Mouse (Mus musculus): ENCODE measurements at regions not wholly inside any gene's neighbourhood (a gene's known extent, or its start where the extent isn't known, plus 50 kb on each side); places are given as distances from the start of the nearest gene placed in this dataset.
"Not testable (repeated sequence)": the region's sequence is repeated elsewhere in the genome, so short reads cannot be mapped to it uniquely, and the experiment has no call there.

DNA sequence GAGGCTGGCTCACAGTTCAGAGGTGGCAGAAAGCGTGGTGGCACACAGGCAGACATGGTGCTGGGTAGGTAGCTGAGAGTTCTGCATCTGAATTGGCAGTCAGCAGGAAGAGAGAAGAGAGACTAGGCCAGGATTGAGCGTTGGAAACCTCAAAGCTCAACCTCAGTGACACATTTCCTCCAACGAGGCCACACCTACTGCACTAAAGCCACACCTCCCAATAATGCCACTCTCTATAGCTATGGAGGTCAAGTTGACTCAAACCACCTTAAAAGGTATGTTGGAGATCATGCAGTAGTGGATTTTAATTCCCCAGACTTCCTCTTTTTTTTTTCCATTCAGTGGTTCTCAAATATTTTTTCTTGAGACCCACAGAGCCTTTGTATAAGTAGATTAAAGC is 57.1 kb downstream of the Ccdc54 start:
- no peak for DNase-seq (ENCODE audit: low read depth, low spot score)

DNA sequence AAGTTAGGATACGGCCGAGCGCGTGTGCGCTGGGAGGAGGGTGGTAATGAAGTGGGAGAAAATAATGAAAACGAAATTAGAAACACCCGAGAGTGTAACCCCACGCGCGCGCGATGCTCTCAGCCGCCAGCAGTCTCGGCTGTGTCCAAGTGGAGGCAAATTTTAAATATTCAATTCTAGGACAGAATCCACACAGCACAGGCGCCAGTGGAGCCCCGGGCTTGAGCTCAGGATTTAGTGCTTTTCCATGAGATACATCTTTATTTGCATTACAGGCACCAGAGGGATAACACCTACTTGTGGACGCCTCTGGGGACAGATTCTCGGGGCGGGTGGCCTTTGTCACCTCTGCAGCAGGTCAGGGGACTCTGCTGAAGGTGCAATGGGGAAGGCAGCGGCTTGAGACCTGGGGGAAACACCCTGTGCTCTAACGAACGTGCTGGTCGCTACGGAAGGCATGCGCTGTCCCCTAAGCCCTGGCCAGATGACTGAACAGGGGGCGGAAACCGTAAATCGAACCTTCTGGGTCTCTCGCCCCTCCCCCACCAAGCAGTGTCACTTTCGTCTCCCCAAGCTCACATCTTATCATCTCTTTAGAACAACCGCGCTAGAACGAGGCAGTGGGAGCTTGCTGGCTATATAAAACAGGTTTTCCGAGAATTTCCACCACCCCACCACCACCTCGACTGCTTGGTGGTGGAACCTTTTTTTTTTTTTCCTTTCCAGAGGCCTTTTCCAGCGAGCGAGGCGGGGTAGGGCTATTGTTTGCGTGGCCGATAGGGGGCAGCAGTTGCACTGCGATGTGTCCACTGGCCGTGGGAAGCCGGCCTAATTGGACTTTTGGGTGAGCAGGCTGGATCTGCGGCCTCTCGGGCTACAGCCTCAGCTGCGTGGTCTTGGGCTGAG is 61.2 kb downstream of the Ccdc54 start:
- DNase-seq (ENCODE audit: low read depth, low spot score) = peak; percentile 78

DNA sequence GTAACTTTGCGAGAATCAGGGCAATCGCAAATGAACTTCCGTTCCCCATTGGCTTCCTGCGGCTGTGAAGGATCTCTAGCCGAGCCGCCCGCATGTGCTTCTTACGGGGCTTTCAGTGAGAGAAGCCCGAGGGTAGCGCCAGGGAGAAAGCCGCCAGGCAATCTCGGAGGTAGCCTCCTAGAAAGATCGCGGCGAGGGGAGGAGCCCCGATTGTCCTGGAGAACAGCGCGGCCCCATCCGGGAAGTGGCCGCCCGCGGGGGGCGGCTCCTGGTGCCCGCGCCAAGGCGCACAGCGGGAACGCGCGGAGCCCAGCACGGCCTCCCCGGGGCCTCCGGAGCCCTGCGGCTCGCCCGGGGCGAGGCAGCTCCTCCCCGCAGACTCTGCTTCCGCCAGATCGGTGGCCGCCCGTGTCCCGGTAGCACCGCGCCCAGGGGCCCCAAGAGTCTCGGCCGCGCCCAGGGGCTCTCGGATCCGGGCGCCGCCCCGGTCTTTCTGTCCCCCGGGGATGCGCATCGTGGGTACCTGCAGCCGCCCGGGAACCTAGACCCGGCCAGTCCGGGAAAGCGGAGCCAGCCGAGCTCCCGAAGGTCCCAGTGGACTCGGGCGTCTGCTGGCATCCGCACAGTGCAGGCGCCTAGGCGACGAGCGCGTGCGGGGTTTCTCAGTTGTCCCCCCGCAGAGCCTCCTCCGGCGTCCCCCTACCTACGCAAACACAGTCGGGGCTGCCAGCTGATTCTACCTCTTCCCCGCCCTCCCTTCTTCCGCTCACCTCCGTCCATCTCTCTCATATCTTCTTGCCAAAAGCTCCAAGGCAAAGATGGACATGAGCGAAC is 62.1 kb downstream of the Ccdc54 start:
- peak; percentile 46 for DNase-seq (ENCODE audit: low read depth, low spot score)

DNA sequence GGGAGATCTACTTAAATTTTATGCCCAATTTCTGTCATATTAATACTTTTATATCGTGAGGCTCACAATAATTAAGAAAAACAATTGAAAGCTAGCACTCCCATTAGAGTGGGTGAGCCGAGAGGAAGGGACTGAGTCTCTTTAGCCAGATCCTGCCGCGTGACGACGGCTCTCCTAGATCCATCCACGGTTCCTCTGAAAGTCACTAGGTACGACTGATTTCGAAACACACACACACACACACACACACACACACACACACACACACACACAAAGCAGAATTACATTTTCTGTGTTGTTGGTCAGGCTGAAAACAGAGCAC is 62.6 kb downstream of the Ccdc54 start:
- no peak for DNase-seq (ENCODE audit: low read depth, low spot score)

DNA sequence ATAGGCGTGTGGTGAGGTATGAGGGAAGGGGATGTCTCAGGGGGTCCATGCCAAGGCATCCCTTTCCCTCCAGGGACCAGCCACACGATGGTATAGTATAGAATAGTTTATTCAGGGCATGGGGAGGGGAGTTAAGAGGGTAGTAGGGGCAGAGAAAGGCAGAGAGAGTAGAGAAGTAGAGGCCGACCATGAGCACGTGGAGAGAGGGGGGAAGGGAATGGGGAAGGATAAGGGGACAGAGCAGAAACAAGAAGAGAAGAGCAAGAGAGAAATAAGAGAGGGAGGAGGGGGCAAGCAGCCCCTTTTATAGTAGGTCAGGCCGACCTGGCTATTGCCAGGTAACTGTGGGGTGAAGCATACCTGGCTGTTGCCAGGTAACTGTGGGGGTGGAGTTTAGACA is 64.0 kb downstream of the Ccdc54 start:
- not testable (repeated sequence) for DNase-seq (ENCODE audit: low read depth, low spot score)

DNA sequence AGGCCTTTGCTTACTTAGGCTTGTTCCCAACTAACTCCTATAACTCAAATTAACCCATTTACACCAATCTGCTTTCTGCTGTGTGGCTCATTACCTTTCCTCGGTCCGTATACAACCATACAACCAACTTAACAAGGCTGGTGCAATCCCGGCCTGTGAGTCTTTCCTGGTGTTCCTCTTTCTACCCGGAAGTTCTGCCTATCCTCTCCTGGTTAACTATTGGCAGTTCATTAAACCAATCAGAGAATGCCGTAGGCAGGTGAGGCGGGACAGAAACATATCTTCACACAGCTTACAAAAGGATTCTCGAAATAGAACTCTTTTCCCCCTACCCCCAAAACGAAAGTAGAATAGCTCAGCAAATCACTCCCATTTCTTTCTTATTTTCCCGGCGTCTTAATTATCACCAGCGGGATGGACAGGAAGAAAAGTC is 65.0 kb downstream of the Ccdc54 start:
- no peak for DNase-seq (ENCODE audit: low read depth, low spot score)

DNA sequence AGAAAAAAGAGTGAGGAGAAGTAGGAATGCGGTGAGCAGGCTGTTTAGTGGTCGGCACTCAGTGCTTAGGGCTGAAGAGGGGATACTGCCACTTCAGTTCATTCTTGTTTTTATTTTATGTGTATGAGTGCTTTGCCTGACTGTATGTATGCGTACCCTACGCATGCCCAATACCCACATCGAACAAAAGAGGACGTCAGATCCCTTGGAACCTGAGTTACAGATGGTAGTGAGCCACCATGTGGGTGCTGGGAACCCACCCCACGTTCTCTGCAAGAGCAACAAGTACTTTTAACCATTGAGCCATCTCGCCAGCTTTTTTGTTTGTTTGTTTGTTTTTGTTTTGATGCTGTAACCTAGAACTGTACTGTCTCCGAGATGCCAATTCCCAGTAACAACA is 65.5 kb downstream of the Ccdc54 start:
- no peak for DNase-seq (ENCODE audit: low read depth, low spot score)

DNA sequence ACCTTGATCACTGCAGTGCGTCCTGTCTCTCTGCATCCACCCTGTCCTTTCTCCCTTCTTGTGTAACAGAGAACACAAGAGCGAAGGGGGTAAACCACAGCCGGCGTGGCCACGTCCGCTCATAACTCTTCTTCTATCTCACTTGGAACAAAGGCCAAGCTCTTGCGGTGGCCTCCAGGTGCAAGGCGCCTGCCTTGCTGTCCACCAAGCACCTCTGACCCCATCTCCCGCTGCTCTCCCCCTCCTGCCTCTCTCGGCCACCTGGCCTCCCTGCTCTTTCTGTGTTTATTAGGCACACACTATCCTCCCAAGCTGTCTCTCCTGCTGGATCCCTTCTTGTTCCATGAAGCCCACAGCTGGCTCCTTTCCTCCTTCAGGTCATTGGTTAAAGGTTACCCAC is 71.3 kb downstream of the Ccdc54 start:
- no peak for DNase-seq (ENCODE audit: low read depth, low spot score)

DNA sequence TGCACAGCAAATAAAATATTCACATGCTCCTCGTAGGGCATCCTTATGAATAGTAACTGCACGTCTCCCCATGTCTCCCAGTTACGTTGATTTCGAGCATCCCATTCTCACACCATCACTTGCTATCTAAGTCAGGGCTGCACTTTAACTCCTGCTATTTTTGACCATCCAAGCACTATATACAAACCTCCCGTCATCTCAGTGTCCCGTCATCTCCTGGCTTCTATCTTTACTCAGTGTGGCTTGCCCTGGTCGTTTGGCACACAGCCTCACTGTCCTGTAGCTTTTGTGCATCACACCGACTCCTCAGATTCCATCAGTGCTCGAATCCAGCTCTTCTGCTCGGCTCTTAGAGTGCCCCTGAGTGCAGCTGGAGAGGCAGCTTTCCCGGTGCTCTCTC is 74.4 kb downstream of the Ccdc54 start:
- DNase-seq (ENCODE audit: low read depth, low spot score) = no peak

DNA sequence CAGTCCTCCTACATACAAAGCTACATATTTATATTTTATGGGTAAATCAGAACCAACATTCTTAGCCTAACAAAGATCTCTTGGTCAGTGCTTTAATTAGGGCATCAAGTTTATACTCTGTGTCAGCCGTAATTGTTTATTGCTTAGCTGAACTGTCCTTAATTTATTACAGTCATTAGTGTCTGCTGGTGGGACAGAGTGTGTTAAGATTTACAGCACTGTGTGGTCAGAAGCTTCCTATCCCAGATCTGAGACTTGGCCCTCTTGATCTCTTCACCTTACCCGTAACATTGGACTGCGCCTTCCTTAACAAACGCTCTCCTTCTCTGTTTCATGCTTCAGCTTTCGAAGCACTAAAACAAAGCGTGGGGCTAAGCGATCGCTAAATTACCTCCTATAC is 75.9 kb downstream of the Ccdc54 start:
- no peak for DNase-seq (ENCODE audit: low read depth, low spot score)

DNA sequence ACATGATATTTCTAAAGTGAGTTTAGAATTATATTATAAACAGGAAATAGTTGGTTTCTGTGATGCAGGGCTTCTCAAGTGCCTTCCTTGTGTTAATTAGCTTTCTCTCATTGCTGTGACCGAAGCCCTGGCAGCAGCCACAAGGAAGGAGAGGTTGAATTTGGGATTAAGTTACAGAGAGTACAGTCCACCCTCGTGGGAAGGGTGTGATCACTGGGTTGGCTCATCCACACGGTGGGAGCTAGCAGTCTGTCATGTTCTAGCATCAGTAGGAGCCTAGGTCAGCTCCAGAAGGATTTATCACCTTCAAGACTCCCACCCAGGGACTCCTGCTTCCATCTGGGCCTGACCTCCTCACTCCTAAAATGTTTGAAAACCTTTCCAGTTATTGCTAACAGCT is 78.9 kb downstream of the Ccdc54 start:
- DNase-seq (ENCODE audit: low read depth, low spot score) = no peak

DNA sequence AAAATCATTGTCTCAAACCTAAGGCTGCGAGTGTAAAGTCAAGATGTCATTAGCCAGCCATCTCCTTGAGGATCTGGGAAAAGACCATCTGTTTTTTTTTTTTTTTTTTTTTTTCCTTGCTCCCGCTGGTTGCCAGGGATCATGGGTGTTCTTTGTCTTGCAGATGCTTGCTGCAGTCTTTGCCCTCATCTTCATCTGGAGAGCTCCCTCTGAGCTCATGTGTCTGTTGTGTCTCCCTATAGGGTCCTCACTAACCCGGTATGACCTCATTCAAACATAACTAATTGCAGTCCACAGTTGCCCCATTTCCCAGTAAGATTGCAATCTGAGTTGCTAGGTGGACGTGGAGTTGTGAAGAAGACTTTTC is 77.3 kb upstream of the Bbx start:
- no peak for DNase-seq (ENCODE audit: low read depth, low spot score)

DNA sequence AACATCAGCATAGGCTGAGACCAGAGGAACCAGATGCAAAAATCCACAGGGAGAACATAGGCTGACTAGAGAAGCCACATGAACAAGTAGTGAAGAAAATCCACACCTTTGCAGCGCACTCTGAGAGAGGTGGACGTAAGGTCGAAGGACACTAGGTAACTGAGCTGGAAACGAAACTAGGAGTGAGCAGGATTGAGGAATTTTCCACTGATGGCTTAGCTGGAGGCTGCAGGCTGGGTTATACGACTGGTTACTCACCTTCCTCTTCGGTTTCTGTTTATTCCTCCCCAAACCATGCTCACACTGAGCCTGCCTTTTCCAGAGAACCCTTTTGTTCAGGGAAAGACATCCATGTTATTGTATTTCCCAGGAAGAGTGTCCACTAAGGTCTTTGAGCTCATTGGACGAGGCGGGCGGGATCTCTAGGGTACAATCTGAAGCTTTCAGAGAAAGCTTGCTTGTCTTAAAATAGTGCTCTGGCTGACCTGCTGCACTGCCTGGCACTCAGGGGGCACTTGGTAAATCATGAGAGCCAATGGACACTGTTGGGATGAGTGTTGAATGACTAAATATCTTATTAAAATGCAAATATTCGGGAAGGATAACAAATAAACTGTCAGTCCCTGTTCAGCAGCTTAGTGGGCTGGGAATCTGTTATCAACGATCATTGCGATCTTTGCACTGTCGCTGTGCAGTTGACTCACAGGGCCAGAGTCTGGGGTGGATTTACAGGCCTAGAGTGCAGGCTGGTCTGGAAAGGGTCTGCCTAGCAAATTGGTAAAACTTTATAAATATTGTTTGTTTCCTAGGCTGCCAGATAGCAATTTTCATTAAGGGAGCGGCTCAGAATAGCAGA is 76.7 kb upstream of the Bbx start:
- DNase-seq (ENCODE audit: low read depth, low spot score) = no peak

DNA sequence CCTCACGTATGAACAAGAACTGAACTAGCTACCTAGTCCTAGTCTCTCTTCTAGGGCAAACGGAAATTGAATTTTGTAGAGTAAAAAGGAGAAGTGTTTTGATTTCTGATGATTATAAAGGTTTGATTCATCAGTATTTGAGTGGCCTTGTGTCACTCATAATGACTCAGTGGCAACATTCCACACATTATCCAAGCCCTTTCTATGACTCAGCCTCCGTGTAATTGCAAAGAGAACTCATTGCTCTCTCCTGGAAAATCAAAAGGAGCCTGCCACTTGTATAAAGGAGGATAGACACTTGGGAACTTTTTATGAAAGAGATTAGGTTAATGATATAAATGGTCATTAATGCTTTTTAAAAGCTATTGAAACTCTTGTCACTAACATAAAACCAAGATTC is 72.4 kb upstream of the Bbx start:
- no peak for DNase-seq (ENCODE audit: low read depth, low spot score)

DNA sequence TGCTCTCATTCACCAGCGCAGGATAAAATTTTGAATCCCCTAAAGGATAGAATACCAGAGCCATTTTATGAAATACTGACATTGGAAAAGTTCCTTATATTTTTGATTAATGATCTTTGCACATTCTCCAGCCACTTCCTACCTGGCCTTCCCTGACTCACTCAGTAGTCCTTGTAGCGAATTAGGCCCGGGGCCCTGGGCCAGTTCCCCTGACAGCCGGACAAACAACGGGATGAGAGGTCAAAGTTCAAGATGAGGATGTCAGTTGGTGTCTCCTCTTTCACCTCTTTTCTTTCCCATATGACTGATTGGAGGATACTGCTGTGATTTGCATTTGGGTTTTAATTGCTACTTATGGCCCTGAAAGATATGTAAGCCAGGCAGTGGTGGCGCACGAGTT is 66.7 kb upstream of the Bbx start:
- no peak for DNase-seq (ENCODE audit: low read depth, low spot score)

DNA sequence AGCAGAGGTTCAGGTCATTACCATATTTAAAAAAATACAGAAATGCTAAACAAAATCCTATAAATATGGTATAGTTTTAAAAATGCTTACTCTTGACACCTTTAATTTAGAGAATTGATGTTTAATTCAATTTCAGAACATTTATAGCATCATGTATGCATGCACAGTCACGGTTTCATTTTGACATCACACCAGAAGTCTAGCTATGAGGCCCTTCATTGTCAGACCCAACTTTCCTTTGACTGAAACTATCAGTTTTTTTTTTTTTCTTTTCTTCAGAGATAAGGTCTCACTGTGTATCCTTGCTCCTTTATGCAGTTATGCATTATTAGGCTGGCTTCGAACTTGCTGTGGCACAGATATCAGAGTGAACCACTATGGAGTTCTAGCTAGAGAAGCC is 61.5 kb upstream of the Bbx start:
- no peak for DNase-seq (ENCODE audit: low read depth, low spot score)

DNA sequence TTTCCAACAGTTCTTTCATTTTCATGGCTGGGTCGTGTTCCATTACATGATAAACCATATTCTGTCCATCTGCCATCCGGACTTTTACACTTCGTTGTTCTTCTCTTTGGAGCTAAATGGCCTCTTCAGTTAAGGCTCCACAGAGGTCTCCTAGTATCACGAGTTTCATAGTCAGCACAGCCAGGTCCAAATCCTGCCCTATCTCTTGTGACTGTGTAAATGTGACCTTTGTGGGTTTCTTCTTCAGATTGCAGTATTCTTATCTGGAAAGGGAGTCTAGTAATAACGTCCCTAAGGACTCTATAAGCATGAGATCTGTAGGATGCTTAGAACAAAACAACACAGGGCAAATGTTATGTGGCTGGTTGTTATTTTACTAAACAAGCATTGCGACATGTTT is 57.1 kb upstream of the Bbx start:
- no peak for DNase-seq (ENCODE audit: low read depth, low spot score)

DNA sequence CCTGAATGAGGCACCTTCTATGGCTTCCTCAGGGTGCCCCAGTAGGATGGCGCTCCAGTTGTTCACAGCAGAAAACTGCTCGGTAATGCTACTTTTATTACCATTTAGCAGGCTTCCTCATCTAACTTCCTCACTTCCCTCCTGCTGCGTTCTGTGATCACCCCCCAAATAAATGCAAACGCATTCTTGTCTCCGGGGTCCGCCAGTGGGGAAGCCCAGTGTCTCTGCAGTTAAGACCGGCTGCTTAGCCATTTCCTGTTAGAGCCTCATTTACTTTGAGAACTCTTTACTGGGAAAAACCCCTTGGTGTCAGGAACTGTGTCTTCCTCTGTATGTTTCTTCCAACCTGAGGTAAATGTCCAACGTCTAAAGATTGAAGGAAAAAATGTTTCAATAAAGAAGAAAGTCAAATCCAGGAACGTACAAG is 50.2 kb upstream of the Bbx start:
- DNase-seq (ENCODE audit: low read depth, low spot score) = no peak

Data from retina, postnatal 7 days (tissue).